Mouse (Mus musculus) c-Kit-positive CD71-negative TER-119-negative erythroid progenitor cells, embryonic 14.5 days (primary cell): ENCODE measurements at regions not wholly inside any gene's neighbourhood (a gene's known extent, or its start where the extent isn't known, plus 50 kb on each side); places are given as distances from the start of the nearest gene placed in this dataset.

ENCODE experiments used
- DNase-seq: peaks from one replicate; pipeline ENCODE4 v3.0.0-alpha.2; 2013; ENCODE audit warnings: low read depth

- no peak for DNase-seq
Measured at GRCm38 (mm10) chr12:118784643-118785042, 61.5 kb upstream of the Sp8 start.

- DNase-seq = no peak
Measured at GRCm38 (mm10) chr12:118781978-118782377, 64.2 kb upstream of the Sp8 start.

GRCm38 (mm10) chr12:118775463-118776064, 70.6 kb upstream of the Sp8 start:
- DNase-seq = no peak

- DNase-seq = no peak
Measured at GRCm38 (mm10) chr12:118772790-118773189, 73.3 kb upstream of the Sp8 start.

- DNase-seq = no peak
Measured at GRCm38 (mm10) chr12:118766472-118766871, 79.7 kb upstream of the Sp8 start.

GRCm38 (mm10) chr12:118754076-118754475, 92.1 kb upstream of the Sp8 start:
- DNase-seq = no peak

GRCm38 (mm10) chr12:118739103-118739502, 107.0 kb upstream of the Sp8 start:
- no peak for DNase-seq

GRCm38 (mm10) chr12:118725891-118726290, 120.2 kb upstream of the Sp8 start:
- DNase-seq = no peak

GRCm38 (mm10) chr12:118719878-118720573, 126.1 kb upstream of the Sp8 start:
- DNase-seq = no peak

- DNase-seq = no peak
Measured at GRCm38 (mm10) chr12:118716824-118717223, 129.3 kb upstream of the Sp8 start.

GRCm38 (mm10) chr12:118706626-118707025, 139.5 kb upstream of the Sp8 start:
- no peak for DNase-seq

- no peak for DNase-seq
Measured at GRCm38 (mm10) chr12:118704826-118705225, 141.3 kb upstream of the Sp8 start.

- no peak for DNase-seq
Measured at GRCm38 (mm10) chr12:118703730-118704129, 142.4 kb upstream of the Sp8 start.

GRCm38 (mm10) chr12:118703068-118703662, 143.0 kb upstream of the Sp8 start:
- DNase-seq = no peak

GRCm38 (mm10) chr12:118701838-118702237, 144.3 kb upstream of the Sp8 start:
- no peak for DNase-seq

- DNase-seq = no peak
Measured at GRCm38 (mm10) chr12:118698110-118698509, 148.0 kb upstream of the Sp8 start.

GRCm38 (mm10) chr12:118694701-118695100, 151.4 kb upstream of the Sp8 start:
- no peak for DNase-seq

GRCm38 (mm10) chr12:118682902-118683301, 163.2 kb upstream of the Sp8 start:
- no peak for DNase-seq

- DNase-seq = no peak
Measured at GRCm38 (mm10) chr12:118677989-118678388, 168.1 kb upstream of the Sp8 start.

GRCm38 (mm10) chr12:118661575-118661974, 184.6 kb upstream of the Sp8 start:
- no peak for DNase-seq

- no peak for DNase-seq
Measured at GRCm38 (mm10) chr12:118661214-118661486, 185.0 kb upstream of the Sp8 start.

- DNase-seq = no peak
Measured at GRCm38 (mm10) chr12:118660384-118661213, 185.5 kb upstream of the Sp8 start.
